Mouse (Mus musculus) heart, embryonic 12.5 days (tissue): ENCODE measurements at regions not wholly inside any gene's neighbourhood (a gene's known extent, or its start where the extent isn't known, plus 50 kb on each side); places are given as distances from the start of the nearest gene placed in this dataset.

Experiments used
- ATAC-seq: fragments of 200-750 bp; cut with Nextera tagmentation; 2 replicates; pipeline ENCODE4 v1.8.0; 2017; ENCODE audit warnings: moderate TSS enrichment, moderate library complexity; ENCODE audit not compliant: insufficient number of reproducible peaks, low FRiP score
- H3K27ac ChIP-seq: fragments of 300-500 bp; sonication (generic); 2 replicates; pipeline ENCODE4 v1.5.1; 2016; ENCODE audit warnings: mild to moderate bottlenecking, moderate library complexity; ENCODE audit not compliant: poor library complexity, severe bottlenecking
- H3K27me3 ChIP-seq: fragments of 300-500 bp; sonication (generic); replicated peaks from 2 replicates; pipeline ENCODE4 v1.6.1; 2016; ENCODE audit warnings: mild to moderate bottlenecking, moderate library complexity
- H3K36me3 ChIP-seq: fragments of 300-500 bp; sonication (generic); 2 replicates; pipeline ENCODE4 v1.6.1; 2016; ENCODE audit warnings: mild to moderate bottlenecking, moderate library complexity
- H3K4me1 ChIP-seq: fragments of 300-500 bp; sonication (generic); replicated peaks from 2 replicates; pipeline ENCODE4 v1.6.1; 2016; ENCODE audit warnings: mild to moderate bottlenecking
- H3K4me2 ChIP-seq: fragments of 300-500 bp; sonication (generic); 2 replicates; pipeline ENCODE4 v1.6.1; 2016; ENCODE audit warnings: mild to moderate bottlenecking, moderate library complexity
- H3K4me3 ChIP-seq: fragments of 300-500 bp; sonication (generic); 2 replicates; pipeline ENCODE4 v1.5.1; 2016; ENCODE audit warnings: mild to moderate bottlenecking
- H3K9ac ChIP-seq: fragments of 300-500 bp; sonication (generic); 2 replicates; pipeline ENCODE4 v1.6.1; 2016; ENCODE audit warnings: mild to moderate bottlenecking, moderate library complexity
- H3K9me3 ChIP-seq: fragments of 300-500 bp; sonication (generic); replicated peaks from 2 replicates; pipeline ENCODE4 v1.6.1; 2016; ENCODE audit warnings: mild to moderate bottlenecking, moderate library complexity
- WGBS: fragments of 180-500 bp; shearing (Covaris S2); methylation state at CpG from one replicate; pipeline ENCODE4 v1.1.7; 2016; 5-methylcytosine and 5-hydroxymethylcytosine counted together

DNA sequence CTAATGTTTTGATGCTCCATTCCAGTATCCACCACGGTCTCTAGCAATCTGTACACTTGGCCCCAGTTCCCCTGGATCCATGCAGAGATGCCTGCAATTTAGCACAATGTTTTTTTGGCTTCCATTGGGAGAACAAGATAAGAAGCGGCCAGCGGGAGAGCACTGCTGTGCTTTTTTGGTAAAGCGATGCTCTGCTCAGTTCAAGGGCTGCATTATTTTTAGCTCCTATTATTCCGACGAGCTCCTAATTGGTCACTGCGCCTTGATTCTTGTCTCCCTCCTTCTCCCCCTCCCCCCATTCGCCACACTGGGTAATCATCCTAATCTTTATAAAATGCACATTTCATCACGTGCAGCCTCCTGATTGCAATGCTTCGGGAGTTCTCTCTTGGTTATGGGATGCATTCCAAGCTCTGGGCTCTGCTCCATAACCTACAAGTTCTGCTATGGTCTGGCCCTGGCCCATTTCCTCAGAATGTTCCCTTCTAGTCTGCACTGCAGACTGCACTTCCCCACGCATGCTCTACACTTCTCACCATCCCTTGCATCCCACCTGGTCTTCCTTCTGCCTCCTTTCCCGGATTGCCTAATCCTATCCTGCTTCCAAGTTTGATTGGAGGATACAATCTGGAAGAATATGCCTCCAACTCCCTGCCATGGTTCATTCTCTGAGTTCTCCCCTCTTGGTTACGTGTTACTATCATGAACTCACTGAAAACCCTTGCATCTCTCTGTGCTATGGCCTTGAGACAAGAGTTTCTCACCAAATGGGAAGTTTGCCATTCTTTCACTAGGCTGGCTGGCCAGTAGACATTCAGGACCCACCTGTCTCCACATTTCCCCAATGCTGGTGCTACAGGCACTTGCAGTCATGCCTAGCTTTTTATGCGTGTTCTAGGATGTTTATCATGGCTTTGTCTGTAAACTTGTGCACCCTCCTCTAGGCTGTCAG, 467.8 kb upstream of the Auts2 start:
- 58% methylated on average over 14 of the region's 14 CpGs for WGBS
- H3K27me3 ChIP-seq, result no peaks in the 10 kb centered on the region
- no peak overlapping the region for H3K27ac ChIP-seq
- H3K9me3 ChIP-seq, result 0 out of 2 replicates have a peak, but pooled peaks cover 5% of the 10 kb centered on the region
- ATAC-seq, result no peak
- no peak overlapping the region for H3K4me3 ChIP-seq
- H3K4me1 ChIP-seq, result 0 out of 2 replicates have a peak, but pooled peaks cover 3% of the 10 kb centered on the region
- no peaks in the 10 kb centered on the region for H3K36me3 ChIP-seq
- no peak overlapping the region for H3K9ac ChIP-seq
- no peak overlapping the region for H3K4me2 ChIP-seq

DNA sequence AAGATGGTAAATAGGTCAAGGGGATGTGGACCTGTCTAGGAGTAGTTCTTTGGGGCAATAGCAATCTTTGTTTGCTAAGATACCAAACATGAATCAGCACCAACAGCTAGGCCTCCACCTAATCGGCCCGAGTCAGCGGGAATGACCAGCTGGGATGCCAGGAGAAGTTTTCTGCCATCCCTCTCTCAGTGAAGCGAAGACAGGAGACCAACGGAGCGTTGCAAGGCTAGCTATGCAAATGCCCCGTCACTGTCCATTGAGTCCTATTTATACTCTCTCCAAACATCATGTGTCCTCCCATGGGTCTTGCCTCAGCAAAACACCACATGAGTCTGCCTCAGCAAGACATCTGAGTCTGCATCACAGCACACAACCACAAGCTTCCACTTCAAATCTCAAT, 439.7 kb upstream of the Auts2 start:
- no peak overlapping the region for H3K27ac ChIP-seq
- H3K4me2 ChIP-seq, result no peak overlapping the region
- no peak overlapping the region for H3K9ac ChIP-seq
- ATAC-seq, result no peak
- no peaks in the 10 kb centered on the region for H3K36me3 ChIP-seq
- 91% methylated on average over 7 of the region's 7 CpGs for WGBS
- H3K27me3 ChIP-seq, result no peaks in the 10 kb centered on the region
- no peak overlapping the region for H3K4me3 ChIP-seq
- no peaks in the 10 kb centered on the region for H3K4me1 ChIP-seq
- no peaks in the 10 kb centered on the region for H3K9me3 ChIP-seq

DNA sequence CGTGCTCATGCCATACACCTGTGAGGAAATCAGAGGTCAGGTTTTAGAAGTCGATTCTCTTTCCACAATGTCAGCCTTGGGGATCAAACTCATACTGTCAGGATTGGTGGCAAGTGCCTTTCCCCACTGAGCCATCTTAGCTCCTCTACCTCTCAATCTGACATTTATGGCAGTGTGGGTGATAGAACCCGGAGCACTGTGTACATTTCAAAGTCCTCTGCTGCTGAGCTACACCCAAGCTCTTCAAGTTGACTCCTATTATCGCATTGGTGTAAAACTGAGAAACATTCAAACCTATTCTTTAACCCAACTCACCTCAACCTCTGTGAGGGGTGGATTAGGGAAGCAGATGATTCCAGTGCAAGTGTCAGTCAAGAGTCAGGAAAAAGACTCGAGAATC, 435.9 kb upstream of the Auts2 start:
- no peaks in the 10 kb centered on the region for H3K9me3 ChIP-seq
- no peak overlapping the region for H3K27ac ChIP-seq
- no peak overlapping the region for H3K4me2 ChIP-seq
- no peaks in the 10 kb centered on the region for H3K4me1 ChIP-seq
- WGBS, result 82% methylated on average over 5 of the region's 5 CpGs
- H3K9ac ChIP-seq, result no peak overlapping the region
- no peak for ATAC-seq
- H3K27me3 ChIP-seq, result no peaks in the 10 kb centered on the region
- H3K36me3 ChIP-seq, result no peaks in the 10 kb centered on the region
- H3K4me3 ChIP-seq, result no peak overlapping the region

DNA sequence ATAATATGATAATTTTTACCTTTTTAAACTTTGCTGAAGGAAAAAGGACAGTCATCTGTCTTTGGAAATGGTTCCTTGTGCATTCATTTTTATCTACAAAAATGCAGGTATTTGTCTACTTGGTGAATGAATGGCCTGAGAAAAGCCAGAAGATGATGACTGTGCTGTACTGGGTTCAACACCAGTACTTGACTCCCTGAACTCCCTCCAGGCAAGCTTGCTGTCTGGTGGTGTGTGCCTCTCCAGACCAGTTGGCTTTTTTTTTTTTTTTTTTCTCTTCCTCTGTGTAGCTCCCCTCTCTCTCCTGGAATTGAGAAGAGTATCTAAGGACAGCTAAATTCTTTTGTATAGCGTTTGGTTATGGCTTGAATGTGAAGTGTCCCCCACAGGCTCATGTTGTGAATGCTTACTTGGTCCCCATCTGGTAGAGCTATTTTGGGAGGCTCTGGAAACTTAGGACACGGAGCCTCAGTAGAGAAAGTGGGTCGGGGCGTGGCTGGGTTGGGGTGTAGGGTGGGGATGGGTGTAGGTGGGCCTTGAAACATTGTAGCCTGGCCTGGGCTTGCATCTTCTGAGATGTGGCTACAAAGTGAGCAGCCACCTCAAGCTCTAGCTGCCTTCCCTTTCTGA, 432.3 kb upstream of the Auts2 start:
- Histone ChIP-seq H3K4me3 (no peak overlapping the region), H3K4me2 (no peak overlapping the region), H3K27me3 (no peaks in the 10 kb centered on the region), H3K36me3 (no peaks in the 10 kb centered on the region), H3K4me1 (no peaks in the 10 kb centered on the region), H3K9ac (no peak overlapping the region), H3K27ac (no peak overlapping the region), H3K9me3 (no peaks in the 10 kb centered on the region)
- no peak for ATAC-seq
- WGBS, result 60% methylated on average over 4 of the region's 4 CpGs

DNA sequence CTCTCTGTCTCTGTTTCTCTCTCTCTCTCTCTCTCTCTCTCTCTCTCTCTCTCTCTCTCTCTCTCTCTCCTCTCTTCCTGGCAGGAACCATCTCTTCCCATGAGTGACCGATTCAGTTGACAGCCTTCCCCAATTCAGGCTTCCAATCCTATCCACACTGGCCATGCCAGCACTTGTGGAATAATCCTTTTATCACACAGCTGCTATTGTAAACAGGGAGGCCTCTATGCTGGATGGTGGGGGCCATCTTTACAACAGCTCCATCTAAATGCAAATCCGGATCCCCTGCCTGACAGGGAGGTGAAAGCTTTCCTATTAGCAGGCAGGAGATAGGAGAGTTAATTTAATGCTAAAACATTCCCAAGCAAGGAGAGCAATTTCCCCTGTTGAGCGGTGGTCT, 431.7 kb upstream of the Auts2 start:
- ATAC-seq, result no peak
- Histone ChIP-seq H3K36me3 (no peaks in the 10 kb centered on the region), H3K27ac (no peak overlapping the region), H3K4me1 (no peaks in the 10 kb centered on the region), H3K4me3 (no peak overlapping the region), H3K27me3 (no peaks in the 10 kb centered on the region), H3K4me2 (no peak overlapping the region), H3K9ac (no peak overlapping the region), H3K9me3 (no peaks in the 10 kb centered on the region)
- 24% methylated on average over 3 of the region's 3 CpGs for WGBS

DNA sequence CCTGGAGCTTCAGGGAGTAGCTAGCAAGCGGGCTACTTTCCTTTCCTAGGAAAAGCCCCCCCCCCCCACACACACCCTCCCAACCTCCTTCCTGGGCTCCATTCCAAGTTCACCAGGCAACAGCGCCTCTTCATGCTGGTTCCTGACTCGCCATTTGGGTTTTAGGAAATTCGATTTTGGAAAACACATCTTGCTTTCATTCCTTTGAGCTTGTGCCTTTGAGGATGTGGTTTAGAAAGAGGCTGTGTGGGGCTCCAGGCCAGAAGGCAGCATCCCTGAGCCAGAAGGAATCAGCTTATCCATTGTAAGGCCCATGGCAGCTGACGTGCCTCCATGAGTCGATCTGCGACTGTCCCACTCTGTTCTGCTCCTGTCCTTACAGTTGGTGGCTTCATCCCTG, 427.9 kb upstream of the Auts2 start:
- Histone ChIP-seq H3K4me3 (no peak overlapping the region), H3K27me3 (no peaks in the 10 kb centered on the region)

DNA sequence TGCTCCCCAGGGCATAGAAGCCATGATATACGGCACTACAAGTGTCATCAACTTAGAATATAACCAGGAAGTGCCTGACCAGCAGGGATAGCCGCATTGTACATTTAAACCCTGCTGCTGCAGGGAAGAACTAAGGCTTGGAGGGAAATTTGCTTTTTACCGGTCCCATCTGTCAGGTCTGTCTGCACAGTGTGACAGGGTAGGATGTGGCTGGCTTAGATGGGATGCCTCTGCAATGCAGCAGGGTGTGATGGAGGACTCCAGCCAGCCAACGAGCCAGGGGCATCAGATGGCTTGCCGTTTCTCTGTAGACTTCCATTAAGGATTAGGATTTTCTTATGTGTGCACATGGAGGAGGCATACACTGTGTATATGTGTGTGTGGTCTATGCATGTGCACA, 426.2 kb upstream of the Auts2 start:
- peaks cover 3% of the 10 kb centered on the region; the same call in 1 of the 2 replicates for H3K9me3 ChIP-seq
- no peak overlapping the region for H3K4me2 ChIP-seq
- no peak overlapping the region for H3K4me3 ChIP-seq
- no peak overlapping the region for H3K27ac ChIP-seq
- H3K9ac ChIP-seq, result no peak overlapping the region
- no peak for ATAC-seq
- H3K4me1 ChIP-seq, result no peaks in the 10 kb centered on the region
- H3K27me3 ChIP-seq, result no peaks in the 10 kb centered on the region
- no peaks in the 10 kb centered on the region for H3K36me3 ChIP-seq
- WGBS, result 67% methylated on average over 5 of the region's 5 CpGs

More for the DNA sequence above, 427.9 kb upstream of the Auts2 start:
- no peak overlapping the region for H3K4me2 ChIP-seq
- no peaks in the 10 kb centered on the region for H3K4me1 ChIP-seq
- no peak for ATAC-seq
- 75% methylated on average over 7 of the region's 7 CpGs for WGBS
- H3K27ac ChIP-seq, result no peak overlapping the region
- peaks cover 3% of the 10 kb centered on the region; the same call in 1 of the 2 replicates for H3K9me3 ChIP-seq
- no peak overlapping the region for H3K9ac ChIP-seq
- H3K36me3 ChIP-seq, result no peaks in the 10 kb centered on the region

DNA sequence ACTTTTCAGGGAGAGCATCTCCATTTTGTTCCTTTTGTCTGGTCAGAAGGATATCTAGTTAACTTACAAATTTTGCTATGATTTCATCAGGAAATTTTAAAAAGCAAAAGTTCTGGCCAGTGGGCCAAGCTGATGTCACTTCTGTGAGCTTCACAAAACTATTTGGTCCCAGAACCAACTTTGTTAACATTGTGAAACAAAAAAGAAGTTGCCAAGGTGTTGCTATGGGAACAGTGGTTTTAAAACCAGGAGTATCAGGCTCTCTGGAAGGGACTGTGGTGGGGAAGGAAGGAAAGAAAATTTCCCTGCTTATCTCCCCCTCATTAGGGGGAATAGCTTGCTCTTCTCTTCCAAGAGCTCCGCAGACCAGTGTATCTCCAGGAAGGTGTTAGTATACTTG, 416.8 kb upstream of the Auts2 start:
- ATAC-seq, result no peak
- Histone ChIP-seq H3K27ac (no peak overlapping the region), H3K9ac (no peak overlapping the region), H3K4me1 (0 out of 2 replicates have a peak, but pooled peaks cover 7% of the 10 kb centered on the region), H3K9me3 (0 out of 2 replicates have a peak, but pooled peaks cover 5% of the 10 kb centered on the region), H3K36me3 (no peaks in the 10 kb centered on the region), H3K27me3 (no peaks in the 10 kb centered on the region), H3K4me2 (no peak overlapping the region), H3K4me3 (no peak overlapping the region)
- WGBS, result 32% methylated on average over 1 of the region's 1 CpGs

DNA sequence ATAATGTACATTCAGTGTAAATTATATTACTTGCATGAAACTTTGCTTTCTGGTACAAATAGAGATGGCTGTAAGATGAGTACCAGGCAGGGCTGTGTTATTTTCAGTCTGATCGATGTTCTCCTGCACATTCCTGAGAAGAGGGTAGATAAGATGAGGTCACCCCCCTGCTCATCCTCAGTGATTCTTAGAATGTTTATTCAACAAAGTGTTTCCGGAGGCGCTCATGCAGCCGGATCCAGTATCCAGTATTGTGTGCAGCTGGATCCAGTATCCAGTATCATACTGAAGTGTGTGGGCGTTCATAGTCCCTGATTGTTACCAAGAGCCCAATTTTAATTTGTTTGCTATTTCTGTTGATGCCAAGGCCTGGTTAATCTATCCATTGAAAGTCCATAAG, 413.0 kb upstream of the Auts2 start:
- Histone ChIP-seq H3K9me3 (0 out of 2 replicates have a peak, but pooled peaks cover 1% of the 10 kb centered on the region), H3K27me3 (no peaks in the 10 kb centered on the region), H3K9ac (no peak overlapping the region), H3K4me1 (0 out of 2 replicates have a peak, but pooled peaks cover 7% of the 10 kb centered on the region), H3K36me3 (no peaks in the 10 kb centered on the region), H3K27ac (no peak overlapping the region), H3K4me2 (no peak overlapping the region), H3K4me3 (no peak overlapping the region)
- no peak for ATAC-seq
- WGBS, result 40% methylated on average over 5 of the region's 5 CpGs

DNA sequence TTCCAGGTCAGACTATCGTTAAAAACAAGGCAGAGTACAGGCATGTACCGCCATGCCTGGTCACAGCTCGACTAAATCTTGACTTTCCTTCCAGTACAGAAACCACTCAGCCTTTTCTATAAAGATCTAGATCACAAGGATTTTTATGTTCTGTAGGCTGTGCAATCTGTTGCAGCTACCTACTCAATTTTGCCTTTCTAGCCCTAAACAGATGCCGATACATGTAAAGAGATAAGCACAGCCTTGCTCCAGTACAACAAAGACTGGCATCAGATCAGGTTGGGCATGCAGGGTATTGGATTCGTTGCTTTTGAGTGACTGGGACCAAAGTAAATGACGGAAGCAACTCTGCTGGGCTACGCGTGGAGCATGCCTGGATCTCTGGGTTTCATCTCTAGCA, 411.9 kb upstream of the Auts2 start:
- H3K36me3 ChIP-seq, result no peaks in the 10 kb centered on the region
- no peak overlapping the region for H3K4me2 ChIP-seq
- no peak overlapping the region for H3K4me3 ChIP-seq
- no peaks in the 10 kb centered on the region for H3K9me3 ChIP-seq
- 0 out of 2 replicates have a peak, but pooled peaks cover 7% of the 10 kb centered on the region for H3K4me1 ChIP-seq
- H3K27ac ChIP-seq, result no peak overlapping the region
- no peaks in the 10 kb centered on the region for H3K27me3 ChIP-seq
- no peak overlapping the region for H3K9ac ChIP-seq
- WGBS, result 87% methylated on average over 8 of the region's 8 CpGs
- ATAC-seq, result no peak

DNA sequence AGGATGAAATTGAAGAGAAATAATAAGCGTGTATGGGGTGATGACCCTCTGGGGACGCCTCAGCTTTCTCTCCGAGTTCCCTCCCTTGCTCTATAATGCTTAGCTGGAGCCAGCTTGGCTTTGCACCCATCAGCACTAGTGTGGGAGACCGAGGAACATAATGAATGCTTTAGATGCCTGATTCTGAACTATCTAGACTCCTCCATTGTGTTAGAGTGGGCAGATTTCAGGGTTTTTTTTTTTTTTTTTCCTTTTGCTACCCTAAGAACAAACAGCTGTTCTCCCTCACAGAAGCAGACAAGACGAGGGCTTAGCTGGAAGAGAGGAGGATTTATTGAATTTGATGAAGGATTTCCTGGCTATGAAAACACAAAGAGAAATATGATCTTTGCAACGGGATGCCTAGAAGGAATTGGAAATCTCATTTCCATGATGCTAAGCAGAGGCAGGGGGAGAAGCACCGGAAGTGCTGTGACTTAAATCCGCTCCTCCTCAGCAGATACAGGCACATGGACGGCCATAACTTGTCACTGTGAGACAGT, 390.4 kb upstream of the Auts2 start:
- no peak overlapping the region for H3K4me3 ChIP-seq
- 66% methylated on average over 9 of the region's 9 CpGs for WGBS
- no peaks in the 10 kb centered on the region for H3K9me3 ChIP-seq
- H3K4me1 ChIP-seq, result no peaks in the 10 kb centered on the region
- H3K27ac ChIP-seq, result no peak overlapping the region
- no peaks in the 10 kb centered on the region for H3K27me3 ChIP-seq
- H3K9ac ChIP-seq, result no peak overlapping the region
- H3K4me2 ChIP-seq, result no peak overlapping the region
- no peak for ATAC-seq
- no peaks in the 10 kb centered on the region for H3K36me3 ChIP-seq
